Mouse (Mus musculus) small intestine, adult 2 months (tissue): ENCODE measurements around the gene Akap1. TPM values are rescaled to one million over a fixed set of nuclear protein-coding genes. Genes with fewer than 3 reads are reported as not detected.
A peak's percentile ranks its signal among the peaks of the same experiment; 100 is the strongest.

Experiments used
- H3K27ac ChIP-seq: fragments of 200-500 bp; 2 replicates; pipeline ENCODE4 v1.5.1; 2012; ENCODE audit warnings: low read depth, low read length, control low read depth, inconsistent platforms; ENCODE audit not compliant: insufficient read depth
- H3K27me3 ChIP-seq: fragments of 200-500 bp; 2 replicates; pipeline ENCODE4 v1.6.1; 2012; ENCODE audit warnings: mild to moderate bottlenecking, moderate library complexity, low read length, inconsistent platforms; ENCODE audit not compliant: control insufficient read depth, insufficient read depth
- H3K36me3 ChIP-seq: fragments of 200-500 bp; 2 replicates; pipeline ENCODE4 v1.6.1; 2012; ENCODE audit warnings: mild to moderate bottlenecking, low read length, control low read depth, inconsistent platforms; ENCODE audit not compliant: control insufficient read depth, insufficient read depth
- H3K4me1 ChIP-seq: fragments of 200-500 bp; 2 replicates; pipeline ENCODE4 v1.6.1; 2012; ENCODE audit warnings: low read length, inconsistent platforms, mixed read lengths; ENCODE audit not compliant: control insufficient read depth, insufficient read depth, insufficient read length
- H3K4me3 ChIP-seq: fragments of 200-500 bp; 2 replicates; pipeline ENCODE4 v1.5.1; 2012; ENCODE audit warnings: low read depth, mild to moderate bottlenecking, control low read depth, inconsistent platforms, low read length, moderate library complexity
- CTCF ChIP-seq: fragments of 200-500 bp; IDR thresholded peaks from 2 replicates; pipeline ENCODE4 v1.5.1; 2012; ENCODE audit warnings: low read depth, mild to moderate bottlenecking, control low read depth, inconsistent platforms, low read length, moderate library complexity, mixed read lengths; ENCODE audit not compliant: insufficient replicate concordance, insufficient read length; ENCODE audit errors: extremely low read depth
- POLR2A ChIP-seq: fragments of 200-500 bp; IDR thresholded peaks from 2 replicates; pipeline ENCODE4 v1.6.1; 2012; ENCODE audit warnings: low read depth, mild to moderate bottlenecking, control low read depth, inconsistent platforms, low read length, moderate library complexity
- WGBS: fragments of 180-500 bp; shearing (Covaris S2); methylation state at CpG from one replicate; pipeline ENCODE4 v1.1.7; 2018; 5-methylcytosine and 5-hydroxymethylcytosine counted together
- polyA plus RNA-seq: library from polyadenylated mRNA; depleted of rRNA; stranded (reverse); fragments of >200 nt; gene quantifications from 2 replicates; pipeline ENCODE4 v1.2.3, GENCODE M21; 2012

The Akap1 gene
- polyA plus RNA-seq, 1 experiment = 23.9 TPM

- Histone ChIP-seq H3K4me1 (no peaks in the 10 kb centered on the region), H3K36me3 (peaks cover 56% of the 10 kb centered on the region), H3K4me3 (no peak overlapping the region), H3K27me3 (no peaks in the 10 kb centered on the region), H3K27ac (no peak overlapping the region)
- 89% methylated on average over 10 of the region's 10 CpGs for WGBS
- no peak for TF ChIP-seq CTCF
- TF ChIP-seq POLR2A = no peak
Observed at GRCm38 (mm10) chr11:88840724-88841350, 23.5 kb downstream of the Akap1 start.

GRCm38 (mm10) chr11:88840292-88840691, 24.1 kb downstream of the Akap1 start:
- WGBS = 78% methylated on average over 8 of the region's 8 CpGs
- TF ChIP-seq CTCF (no peak), POLR2A (no peak)
- H3K4me3 ChIP-seq = no peak overlapping the region
- H3K27me3 ChIP-seq = no peaks in the 10 kb centered on the region
- no peak overlapping the region for H3K27ac ChIP-seq
- H3K4me1 ChIP-seq = no peaks in the 10 kb centered on the region
- peaks cover 55% of the 10 kb centered on the region for H3K36me3 ChIP-seq

- Histone ChIP-seq H3K36me3 (peaks cover 57% of the 10 kb centered on the region), H3K27ac (no peak overlapping the region)
- WGBS = 87% methylated on average over 6 of the region's 6 CpGs
Observed at GRCm38 (mm10) chr11:88839379-88839778, 25.0 kb downstream of the Akap1 start.

GRCm38 (mm10) chr11:88838630-88839029, 25.8 kb downstream of the Akap1 start:
- Histone ChIP-seq H3K4me3 (no peak overlapping the region), H3K36me3 (peaks cover 58% of the 10 kb centered on the region), H3K4me1 (no peaks in the 10 kb centered on the region), H3K27me3 (no peaks in the 10 kb centered on the region), H3K27ac (no peak overlapping the region)
- TF ChIP-seq POLR2A = no peak
- no peak for TF ChIP-seq CTCF
- WGBS = 87% methylated on average over 13 of the region's 13 CpGs

More at GRCm38 (mm10) chr11:88839379-88839778, 25.0 kb downstream of the Akap1 start:
- no peak overlapping the region for H3K4me3 ChIP-seq
- TF ChIP-seq CTCF (no peak), POLR2A (no peak)
- no peaks in the 10 kb centered on the region for H3K27me3 ChIP-seq
- no peaks in the 10 kb centered on the region for H3K4me1 ChIP-seq

- no peak overlapping the region for H3K27ac ChIP-seq
- WGBS = 93% methylated on average over 11 of the region's 11 CpGs
- no peak overlapping the region for H3K4me3 ChIP-seq
- H3K4me1 ChIP-seq = no peaks in the 10 kb centered on the region
- no peaks in the 10 kb centered on the region for H3K27me3 ChIP-seq
- TF ChIP-seq CTCF (no peak), POLR2A (no peak)
- peaks cover 75% of the 10 kb centered on the region for H3K36me3 ChIP-seq
Observed at GRCm38 (mm10) chr11:88834606-88835005, 29.8 kb downstream of the Akap1 start.

GRCm38 (mm10) chr11:88834134-88834533, 30.3 kb downstream of the Akap1 start:
- no peaks in the 10 kb centered on the region for H3K27me3 ChIP-seq
- no peak overlapping the region for H3K27ac ChIP-seq
- TF ChIP-seq POLR2A (no peak), CTCF (no peak)
- no peak overlapping the region for H3K4me3 ChIP-seq
- peaks cover 72% of the 10 kb centered on the region for H3K36me3 ChIP-seq
- WGBS = 91% methylated on average over 14 of the region's 14 CpGs
- H3K4me1 ChIP-seq = no peaks in the 10 kb centered on the region

GRCm38 (mm10) chr11:88833099-88833498, 31.3 kb downstream of the Akap1 start:
- no peaks in the 10 kb centered on the region for H3K4me1 ChIP-seq
- H3K27ac ChIP-seq = no peak overlapping the region
- H3K27me3 ChIP-seq = no peaks in the 10 kb centered on the region
- H3K4me3 ChIP-seq = no peak overlapping the region
- no peak for TF ChIP-seq POLR2A
- TF ChIP-seq CTCF = no peak
- WGBS = 64% methylated on average over 4 of the region's 4 CpGs
- H3K36me3 ChIP-seq = peaks cover 64% of the 10 kb centered on the region

- H3K27me3 ChIP-seq = no peaks in the 10 kb centered on the region
- H3K27ac ChIP-seq = no peak overlapping the region
- H3K4me1 ChIP-seq = no peaks in the 10 kb centered on the region
- peaks cover 41% of the 10 kb centered on the region for H3K36me3 ChIP-seq
- 88% methylated on average over 2 of the region's 2 CpGs for WGBS
- TF ChIP-seq CTCF = peak; percentile 56; the same call in 1 of the 2 replicates
- TF ChIP-seq POLR2A = no peak
- no peak overlapping the region for H3K4me3 ChIP-seq
Observed at GRCm38 (mm10) chr11:88830257-88830804, 34.1 kb downstream of the Akap1 start.
